Mouse (Mus musculus) thymus, adult 18-20 months (tissue): ENCODE results near the gene Smoc2.

Source experiments
- DNase-seq, 2 experiments: peaks; one replicate each; pipeline ENCODE4 v3.0.0; 2022; ENCODE audit warnings: mixed read lengths in 2 of 2

The Smoc2 gene

DNA sequence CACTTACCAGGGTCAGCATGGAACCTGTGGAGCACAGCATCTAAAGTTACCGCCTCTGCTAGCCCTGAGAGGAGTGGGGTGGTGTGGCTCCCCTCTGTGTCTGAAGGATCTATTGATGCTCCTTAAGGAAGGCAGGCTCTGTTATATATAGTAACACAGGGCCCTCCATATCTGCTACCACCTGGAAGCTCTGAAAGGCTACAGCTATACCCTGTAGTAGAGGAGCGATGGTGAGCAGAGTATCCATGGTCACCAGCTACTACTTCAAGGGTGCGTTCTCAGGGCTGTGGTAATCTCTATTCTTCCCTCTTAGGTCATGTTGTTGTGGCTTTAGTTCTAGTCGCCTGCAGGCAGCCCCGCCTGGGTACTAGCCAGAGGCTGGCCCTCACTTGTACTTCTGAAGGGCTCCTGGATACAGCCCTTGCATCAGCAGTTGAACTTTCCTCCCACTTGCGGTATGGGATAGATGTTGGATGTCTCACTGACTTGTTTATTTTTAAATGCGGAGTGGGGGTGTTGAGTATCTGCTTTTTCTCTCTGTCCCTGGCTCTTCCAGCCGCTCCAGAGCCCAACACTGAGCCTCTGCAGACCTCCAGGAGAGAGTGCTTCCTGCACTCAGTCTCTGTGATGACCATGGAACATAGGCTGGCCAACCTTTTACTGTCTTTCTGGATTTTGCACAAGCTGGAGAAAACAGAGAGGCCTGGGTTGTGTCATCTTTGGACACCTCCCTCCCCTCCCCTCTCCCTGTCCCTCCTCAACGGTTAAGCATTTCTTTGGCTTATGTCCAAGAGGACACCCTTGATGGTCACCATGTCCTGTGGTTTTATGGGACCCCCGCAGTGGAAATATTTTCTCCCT, 74.1 kb downstream of the Smoc2 start:
- DNase-seq = no peak

DNA sequence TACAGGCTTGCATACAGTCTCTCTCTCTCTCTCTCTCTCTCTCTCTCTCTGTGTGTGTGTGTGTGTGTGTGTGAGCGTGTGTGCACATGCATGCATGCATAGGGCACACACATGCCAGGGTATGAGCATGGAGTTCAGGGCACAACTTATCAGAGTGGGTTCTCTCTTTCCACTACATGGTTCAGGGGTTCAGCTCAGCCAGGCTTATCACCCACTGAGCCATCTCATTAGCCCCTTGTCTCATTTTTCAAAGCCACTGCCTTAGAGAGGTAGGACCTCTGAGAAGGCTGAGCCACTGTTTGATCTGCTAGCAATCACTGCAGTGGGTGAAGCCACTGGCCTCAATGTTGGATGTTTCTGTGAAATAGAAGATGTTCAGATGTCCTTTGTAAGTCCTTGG, 82.2 kb downstream of the Smoc2 start:
- DNase-seq = no peak

DNA sequence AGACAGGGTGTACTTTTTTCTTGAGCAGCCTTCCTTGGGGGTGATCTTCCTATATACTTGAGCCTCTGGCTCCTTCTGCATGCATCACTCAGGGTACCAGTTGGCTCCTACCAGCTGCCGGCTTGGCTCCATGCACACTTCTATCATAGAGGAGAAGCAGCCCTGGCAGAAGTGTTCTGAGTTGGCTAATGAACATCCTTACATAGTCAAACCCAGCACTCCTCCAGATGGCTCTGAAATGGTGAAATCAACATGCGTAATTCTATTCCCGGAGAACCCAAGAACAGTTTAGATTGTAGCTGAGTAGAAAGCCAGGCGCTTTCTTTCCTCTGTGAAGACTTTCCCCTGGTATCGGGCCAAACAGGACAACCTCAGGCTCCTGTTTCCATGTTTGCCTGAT, 91.2 kb downstream of the Smoc2 start:
- no peak for DNase-seq

DNA sequence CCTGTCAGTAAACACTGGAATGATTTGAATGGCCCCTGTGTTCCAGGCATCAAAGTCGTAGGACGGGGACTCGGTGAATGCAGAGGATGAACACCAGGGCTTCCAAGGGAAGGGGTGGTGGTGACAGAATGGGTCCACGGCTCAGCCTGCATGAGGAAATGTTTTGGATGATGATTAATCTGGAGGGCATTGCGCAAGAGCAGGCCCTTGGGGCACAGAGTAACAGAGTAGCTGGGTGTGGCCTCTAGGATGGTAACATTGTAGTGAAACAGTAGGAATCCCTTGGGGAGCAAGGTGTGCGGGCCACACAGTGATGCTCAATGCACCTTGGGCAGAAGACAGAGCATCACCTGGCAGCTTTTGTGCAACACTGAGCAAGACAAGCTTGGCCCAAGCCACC, 92.3 kb downstream of the Smoc2 start:
- no peak for DNase-seq

DNA sequence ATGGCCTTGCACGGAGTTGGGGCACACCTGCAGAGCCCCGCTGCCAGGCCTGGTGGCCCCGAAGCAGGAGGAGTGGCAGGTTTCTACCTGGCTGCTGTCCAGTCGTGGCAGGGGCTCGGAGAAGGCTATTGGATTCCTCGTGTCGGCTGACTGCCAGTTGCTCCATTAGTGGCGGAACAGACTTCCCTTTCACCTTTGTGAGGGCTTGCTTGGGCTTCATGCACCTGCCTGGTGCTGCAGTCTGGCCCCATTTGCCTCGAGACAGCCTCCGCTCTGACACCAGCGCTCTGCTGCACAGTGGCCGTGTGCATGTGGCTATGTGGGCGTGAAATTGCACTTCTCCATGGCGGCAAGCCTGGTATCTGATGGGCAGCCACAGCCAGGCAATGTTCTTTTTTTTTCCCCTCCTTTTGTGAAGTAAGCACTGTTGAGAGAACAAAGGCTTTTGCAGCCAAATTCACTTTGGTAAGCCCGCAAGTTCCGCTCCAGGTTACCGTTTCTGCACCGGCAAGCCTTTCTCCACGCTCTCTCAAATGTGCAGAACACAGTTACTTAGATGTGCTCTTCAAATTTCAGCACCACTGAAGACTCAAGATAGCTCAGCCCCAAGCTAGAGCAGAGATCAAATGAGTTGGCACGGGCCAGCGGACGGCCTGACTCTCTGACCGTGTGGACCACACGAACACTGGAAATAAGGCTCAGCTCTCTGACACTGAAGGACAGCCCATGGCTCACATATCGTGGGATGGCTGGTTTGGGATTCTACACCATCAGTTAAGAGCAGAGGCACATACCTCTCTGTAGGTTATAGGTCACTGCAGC, 93.2 kb downstream of the Smoc2 start:
- no peak for DNase-seq

DNA sequence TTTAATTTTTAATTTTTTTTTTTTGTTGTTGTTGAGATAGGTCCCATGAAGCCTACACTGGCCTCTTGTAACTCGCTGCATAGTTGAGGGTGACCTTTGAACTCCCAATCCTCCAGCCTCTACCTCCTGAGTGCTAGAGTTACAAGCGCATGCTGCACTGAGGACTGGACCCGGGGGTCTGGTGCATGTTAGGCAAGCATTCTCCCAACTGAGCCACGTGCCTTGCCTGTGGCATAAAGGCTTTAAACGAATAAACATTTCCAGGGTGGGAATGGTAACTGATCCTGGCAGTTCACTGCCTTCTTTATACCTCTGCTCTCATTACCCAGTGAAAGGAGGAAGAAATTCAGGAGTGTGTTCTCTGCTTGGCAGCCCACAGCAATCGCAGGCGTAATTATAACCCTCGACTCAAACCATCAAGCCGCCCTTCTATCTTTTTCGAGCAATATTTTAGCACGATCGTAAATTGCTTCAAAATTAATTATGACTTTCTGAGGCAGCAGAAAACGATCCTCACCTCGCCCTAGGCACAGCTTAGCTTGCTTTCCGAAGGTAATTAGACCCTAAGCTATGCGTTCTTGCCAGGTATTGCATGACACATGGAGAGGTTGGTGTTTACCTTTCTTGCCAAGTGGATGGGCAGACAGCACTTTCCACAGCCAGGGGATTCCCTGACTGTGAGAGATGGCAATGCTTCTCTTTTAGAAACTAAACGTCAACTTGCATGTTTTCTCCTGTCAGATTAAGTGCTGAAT, 99.6 kb downstream of the Smoc2 start:
- DNase-seq = no peak

DNA sequence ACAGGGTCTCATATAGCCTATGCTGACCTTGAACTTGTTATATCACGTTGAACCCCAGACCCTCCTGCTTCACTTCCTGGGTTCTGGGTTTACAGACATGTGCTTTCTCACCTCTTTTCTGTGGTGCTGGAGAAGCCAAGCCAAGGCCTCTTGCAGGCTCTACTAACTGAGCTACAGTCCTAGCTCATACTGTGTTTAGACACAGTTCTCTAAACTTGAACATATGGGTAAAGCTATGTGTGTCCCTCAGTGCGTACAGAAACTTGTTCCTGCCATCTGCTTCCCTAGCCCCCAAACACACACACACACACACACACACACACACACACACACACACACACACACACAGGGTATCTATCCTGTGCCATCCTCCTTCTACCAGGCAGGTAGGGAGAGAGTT, 100.2 kb downstream of the Smoc2 start:
- no peak for DNase-seq

DNA sequence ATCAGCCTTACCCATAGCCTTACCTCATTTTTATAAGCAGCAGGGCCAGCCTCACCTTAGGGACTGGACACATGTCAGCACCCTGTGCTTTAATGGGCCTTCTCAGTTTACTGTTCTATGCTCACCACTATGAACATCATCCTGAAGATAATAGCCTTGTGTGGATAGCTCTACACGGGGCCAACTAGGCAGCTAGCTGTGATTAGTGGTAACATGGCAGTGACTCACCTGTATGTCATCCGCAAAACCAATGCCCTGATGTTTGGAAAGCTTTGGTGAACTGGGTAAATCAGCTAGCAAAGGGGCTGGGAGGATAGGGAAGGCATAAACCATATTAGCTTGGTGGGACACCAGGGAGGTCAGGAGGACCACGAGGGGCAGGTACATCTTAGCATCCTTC, 100.7 kb downstream of the Smoc2 start:
- DNase-seq = no peak

DNA sequence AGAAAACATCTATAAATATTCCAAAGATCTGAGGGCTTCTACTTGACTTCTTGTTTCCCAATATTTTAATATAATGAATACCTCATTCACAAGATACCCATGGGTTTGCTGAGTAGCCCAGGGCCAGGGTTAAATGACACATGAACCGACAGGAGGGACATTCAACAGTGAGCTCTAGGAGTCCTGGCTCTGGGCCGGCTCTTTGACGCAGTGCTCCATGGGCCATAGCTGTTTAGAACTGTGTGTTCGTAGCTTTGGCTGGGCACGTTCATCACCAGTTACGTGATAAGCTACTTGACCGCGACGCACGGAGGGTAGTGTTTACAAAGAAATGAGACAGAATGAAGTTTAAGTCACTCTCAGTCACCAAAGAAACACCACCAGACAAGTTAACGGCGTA, 101.2 kb downstream of the Smoc2 start:
- no peak for DNase-seq

DNA sequence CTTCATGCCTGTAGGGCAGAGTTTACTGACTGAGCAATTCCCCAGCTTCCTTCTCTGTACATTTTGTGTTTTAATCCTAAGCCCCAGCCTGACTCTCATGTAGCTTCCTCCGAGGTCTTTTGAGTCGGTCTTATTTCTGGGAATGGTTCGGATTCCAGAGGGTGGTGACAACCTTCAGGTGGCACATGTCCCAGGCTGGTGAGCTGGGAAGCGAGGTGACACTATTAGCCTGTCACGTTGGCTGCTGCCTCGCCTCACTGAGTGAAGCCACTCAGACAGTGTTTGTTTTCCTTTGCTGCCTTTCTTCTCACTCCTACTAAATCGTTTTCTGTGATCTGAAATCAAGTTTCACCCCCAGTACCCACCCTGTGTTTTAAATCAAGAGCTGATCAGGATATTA, 102.2 kb downstream of the Smoc2 start:
- no peak for DNase-seq

DNA sequence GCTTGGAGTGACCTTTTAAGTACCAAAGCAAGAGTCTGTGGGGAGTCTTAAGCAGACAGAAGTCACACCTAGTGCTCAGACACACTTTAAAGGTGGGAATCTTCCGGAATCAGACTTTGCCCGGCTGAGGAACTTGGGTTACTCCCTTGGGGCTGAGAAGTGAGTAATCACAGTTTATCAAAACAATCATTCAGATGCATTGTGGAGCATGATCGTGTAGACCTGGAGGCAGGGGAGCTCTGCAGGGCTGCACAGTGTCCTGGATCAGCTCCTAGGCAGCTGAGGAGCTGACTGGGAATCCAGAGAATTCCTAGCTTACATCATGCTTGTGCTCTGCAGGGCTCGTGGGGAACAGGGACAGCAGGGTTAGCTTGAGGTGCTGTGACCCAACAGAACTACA, 104.7 kb downstream of the Smoc2 start:
- no peak for DNase-seq

DNA sequence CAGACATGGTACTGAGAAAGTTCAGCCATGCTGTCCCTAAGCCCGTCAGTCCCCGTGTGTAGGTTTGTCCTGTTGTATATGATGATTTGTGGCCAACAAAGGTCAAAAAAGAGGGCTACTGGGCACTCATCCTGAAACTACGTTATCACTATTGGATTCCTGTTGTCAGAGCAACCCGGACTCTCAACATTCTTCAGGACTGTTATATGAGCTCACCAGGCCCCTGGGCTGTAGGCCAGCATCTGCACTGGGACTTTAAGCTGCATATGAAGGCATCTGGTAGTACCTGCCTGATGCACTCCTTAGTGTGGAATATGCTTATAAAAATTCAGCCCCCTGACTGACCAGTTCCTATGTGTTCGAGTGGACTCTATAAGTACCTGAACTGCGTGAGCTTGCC, 105.7 kb downstream of the Smoc2 start:
- DNase-seq = no peak

DNA sequence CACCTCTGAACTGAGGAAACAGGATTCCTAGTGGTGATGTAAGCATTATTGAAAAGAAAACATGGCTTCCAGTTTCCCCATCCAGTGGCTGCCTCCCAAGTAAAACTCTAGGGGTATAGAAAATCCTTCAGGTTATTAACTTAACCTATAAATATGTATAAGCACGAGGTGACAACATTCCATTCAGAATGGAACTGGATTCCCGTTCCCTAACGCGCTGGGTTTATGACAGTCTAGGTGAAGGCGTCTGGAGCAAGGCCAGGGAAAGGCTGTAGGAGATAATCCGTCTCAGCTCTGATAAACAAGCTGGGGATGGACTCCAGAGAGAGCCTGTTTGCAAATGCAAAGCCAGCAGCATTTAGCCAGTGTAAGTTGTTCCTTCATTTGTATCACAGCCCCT, 108.0 kb downstream of the Smoc2 start:
- DNase-seq = no peak

DNA sequence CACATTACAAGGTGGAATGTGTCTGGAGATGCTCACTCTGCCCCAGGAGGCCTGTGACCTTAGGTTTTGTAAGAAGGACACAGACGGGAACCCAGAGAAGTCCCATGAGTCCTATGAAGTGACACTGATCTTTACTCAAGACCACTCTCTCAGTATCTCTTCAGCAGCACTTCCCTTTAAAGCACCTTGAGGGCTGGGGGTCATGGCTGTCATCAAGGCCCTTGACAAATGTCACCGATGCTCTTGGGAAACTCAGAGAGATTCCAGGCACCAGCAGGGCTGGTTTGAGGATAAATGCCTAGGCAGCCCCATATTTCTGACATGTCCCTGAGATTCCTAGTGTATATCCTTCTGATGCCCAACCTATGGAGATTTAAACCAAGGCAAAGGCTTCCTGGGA, 113.1 kb downstream of the Smoc2 start:
- DNase-seq = no peak

DNA sequence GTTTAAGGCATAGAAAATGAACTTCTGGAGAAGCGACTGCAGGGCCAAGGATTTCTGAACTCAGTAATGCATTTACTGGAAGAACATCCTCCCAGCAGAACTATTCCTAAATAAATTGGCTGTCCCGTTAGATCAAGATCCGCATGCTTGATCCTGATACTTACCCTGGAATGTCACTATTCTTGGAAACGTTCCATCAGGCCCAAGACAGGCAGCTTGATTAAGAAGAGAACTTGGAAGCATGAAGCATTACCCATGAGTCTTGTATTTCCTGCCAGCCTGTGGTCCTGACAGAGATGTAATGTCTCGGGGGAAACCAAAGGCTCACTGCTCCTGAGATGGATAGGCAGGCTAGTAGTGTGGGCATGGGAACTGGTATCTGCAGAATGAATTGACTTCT, 115.6 kb downstream of the Smoc2 start:
- DNase-seq = no peak

DNA sequence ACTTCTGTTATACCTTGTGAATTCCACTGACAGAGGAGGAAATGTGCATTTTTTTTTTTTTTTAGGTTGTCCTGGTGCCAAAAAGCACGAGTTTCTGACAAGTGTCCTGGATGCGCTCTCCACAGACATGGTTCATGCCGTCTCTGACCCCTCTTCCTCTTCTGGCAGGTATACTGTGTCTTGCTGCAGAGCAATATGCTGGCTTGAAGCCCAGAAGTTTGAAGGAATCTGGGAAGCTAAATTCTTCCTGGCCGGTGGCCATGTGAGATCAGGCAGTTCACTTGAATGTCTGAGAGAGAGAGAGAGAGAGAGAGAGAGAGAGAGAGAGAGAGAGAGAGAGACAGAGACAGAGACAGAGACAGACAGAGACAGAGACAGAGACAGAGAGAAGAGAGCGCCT, 118.2 kb downstream of the Smoc2 start:
- DNase-seq = no peak

DNA sequence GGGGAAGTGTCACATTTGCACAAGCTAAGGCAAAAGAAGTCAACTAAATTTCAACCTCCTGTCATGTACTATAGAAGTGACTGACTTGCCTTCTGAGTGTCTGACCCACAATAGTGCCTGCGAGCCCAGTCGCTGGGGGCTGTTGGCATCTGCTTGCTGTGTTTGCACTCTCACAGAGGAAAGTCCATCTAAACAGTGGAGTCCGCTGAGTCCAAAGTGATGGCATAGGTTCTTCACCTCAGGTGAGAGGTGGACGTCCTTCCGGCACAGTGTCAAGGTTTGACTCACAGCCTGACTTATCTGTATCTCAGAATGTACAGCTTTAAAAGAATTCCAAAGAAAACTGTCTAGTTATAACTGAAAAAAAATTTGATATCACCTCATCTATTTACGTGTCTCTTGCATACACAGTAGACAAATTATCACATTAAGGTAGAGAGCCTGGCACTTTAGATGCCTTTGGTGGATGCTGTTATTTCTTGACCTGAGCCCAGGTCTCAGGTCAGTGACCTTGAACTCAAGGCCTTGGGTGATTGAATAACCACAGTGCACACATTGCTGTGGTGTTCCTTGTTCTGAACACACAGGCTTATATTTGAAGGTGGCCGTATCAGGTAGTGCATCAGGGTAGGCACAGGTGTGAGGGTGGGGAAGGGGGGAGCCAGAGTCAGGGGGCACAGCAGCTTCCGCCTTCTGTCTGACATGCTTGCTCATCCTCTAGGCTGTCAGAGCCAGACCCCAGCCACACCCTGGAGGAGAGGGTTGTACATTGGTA, 119.5 kb downstream of the Smoc2 start:
- DNase-seq = no peak

DNA sequence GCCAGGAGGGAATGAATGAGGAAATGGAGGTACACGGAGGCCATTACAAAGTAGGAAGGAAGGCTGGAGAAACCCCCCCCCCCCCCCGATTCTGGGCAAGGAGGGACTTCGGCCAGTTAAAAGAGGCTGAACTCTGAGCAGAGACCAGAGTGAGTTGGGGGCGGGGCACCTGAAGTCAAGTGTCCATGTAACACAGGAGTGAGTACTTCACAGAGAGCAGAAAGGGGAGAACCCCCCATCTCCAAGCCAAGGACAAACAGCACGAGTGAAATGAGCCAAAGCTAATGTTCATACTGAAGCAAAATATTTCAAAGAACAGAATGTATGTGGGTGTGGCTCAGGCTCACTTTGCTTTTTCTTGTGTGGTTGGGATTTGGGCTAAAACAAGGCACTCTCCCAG, 121.7 kb downstream of the Smoc2 start:
- no peak for DNase-seq

DNA sequence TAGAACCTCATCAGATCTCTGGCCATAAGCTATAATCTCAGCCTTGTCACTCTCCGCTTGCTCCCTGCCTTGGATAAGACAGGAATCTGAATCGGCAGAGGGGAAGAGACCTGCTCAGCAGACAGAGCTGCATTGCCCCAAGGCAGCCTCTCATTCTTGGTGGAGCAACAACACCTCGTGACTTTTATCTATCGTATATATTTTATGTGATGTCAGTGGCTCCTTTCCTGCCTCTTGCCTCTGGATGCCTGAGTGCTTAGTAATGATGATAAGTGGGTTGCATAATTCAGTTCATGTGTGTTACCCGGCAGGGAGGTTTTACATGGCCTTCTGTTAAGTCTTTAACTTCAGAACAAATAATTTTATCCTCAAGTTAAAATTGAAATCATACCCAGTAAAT, 128.6 kb downstream of the Smoc2 start:
- no peak for DNase-seq

DNA sequence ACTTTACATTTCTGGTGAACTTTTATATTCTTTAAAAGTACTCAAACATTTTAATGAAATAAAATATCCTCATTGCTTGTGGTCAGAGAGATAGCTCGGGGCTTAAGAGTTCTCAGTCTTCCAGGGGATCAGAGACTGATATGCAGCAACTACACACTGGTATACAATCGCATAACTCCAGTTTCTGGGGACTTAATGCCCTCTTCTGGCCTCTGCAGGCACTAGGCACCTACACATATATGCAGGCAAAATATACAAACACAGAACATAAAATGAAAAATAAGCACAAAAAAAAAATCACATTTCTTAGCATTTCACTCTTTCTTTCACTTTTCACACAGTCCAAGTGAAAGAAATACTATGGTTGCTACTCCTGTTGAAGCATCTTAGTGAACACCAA, 133.2 kb downstream of the Smoc2 start:
- no peak for DNase-seq

DNA sequence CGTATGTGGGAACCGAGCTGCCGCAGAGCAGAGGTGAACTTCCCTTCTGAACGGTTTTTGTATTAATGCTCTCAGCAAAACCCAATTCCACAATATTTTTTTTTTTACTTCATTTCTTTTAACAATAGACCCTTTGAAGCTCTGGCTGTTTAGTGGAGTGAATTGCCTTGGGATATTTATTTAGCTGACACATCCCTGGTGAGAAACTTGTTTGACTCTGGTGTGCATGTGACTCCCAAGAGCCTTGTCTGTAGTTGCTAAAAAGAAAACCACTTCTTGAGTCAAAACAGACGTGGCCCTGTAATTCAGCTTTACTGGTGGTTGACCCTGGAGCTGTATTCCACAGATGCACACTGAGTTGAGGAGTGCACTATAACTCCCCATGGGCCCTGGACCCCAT, 135.2 kb downstream of the Smoc2 start:
- no peak for DNase-seq

DNA sequence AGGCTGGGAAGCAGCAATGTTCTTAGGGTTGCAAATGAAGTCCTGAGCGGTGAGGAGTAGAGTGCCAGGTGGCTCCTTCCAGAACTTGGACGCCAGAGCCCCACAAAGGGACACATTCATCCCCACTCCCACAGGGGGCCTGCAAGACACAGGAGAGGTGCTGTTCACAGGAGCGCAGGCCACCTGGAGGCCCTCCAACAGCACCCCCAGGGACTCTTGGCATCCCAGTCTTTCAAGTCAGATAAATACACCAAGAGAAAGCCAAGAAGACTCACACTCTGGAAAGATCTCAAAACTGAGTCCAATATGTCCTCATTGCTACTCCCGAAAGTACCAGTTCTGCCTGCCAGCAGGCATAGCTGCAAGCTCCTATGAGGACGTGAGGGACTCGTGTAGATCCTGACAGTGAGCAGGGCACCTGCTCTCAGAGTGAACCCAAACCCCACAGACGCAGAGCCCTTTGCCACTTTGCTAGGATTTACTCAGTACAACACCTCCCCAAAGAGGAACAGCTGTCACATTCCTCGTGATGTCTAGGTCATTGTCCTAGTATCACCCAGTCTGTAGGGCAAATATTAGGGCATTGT, 141.2 kb downstream of the Smoc2 start:
- no peak for DNase-seq
